In the genomic region with DNA sequence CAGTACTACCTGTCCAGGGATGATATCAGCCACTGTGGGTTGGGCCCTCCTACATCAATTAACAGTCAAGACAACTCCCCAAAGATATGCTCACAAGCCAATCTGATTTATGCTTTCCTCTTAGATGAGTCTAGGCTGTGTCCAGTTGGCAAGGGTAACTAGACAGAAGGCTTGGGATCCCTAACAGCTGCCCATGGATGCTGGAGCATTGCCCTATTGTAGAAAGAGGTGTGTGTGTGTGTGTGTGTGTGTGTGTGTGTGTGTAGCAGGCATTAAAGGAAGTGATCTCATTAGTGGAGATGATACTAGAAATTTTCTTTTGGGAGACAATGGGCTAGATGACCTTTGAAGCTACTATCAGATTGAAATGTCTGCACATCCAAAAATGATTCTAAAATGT, we compare ENCODE assay signal across 10 mouse cellular contexts. TPM values are rescaled to one million over a fixed set of nuclear protein-coding genes. Genes with fewer than 3 reads are reported as not detected.
"Had no signal": no experiment of that assay in that cellular context is flagged by ENCODE, and none has a peak within 500 bp of the region (broad histone marks: within the 10 kb centered on the region; RNA-seq: fewer than 3 reads in every experiment).

No protein-coding gene starts in this region.

- DNase-seq: liver, postnatal 0 days; lung, adult 2 months; lung, postnatal 14 days; lung, postnatal 36 days; right cerebral cortex, postnatal 14 days; thymus, adult 2 months; thymus, postnatal 25 days; thymus, postnatal 4 days had no signal

RNA-seq across cellular contexts. Expression of gene Klhl29, which starts 38.5 kb away (rescaled TPM):
- total RNA-seq: megakaryocyte progenitor cell, adult 5-6 weeks; monocyte, adult 5-6 weeks had no signal
